ENCODE assay signal across 27 mouse cellular contexts in genomic region chr17:35259621-35260020, GRCm38 (mm10). TPM values are rescaled to one million over a fixed set of nuclear protein-coding genes. Genes with fewer than 3 reads are reported as not detected.
DNase-seq lines count a peak whose midpoint lies in the region; ATAC-seq and TF ChIP-seq lines count a peak whose summit lies in the region.
"Had no signal": no experiment of that assay in that cellular context is flagged by ENCODE, and none has a peak within 500 bp of the region (broad histone marks: within the 10 kb centered on the region; RNA-seq: fewer than 3 reads in every experiment).

No protein-coding gene starts in this region.

- H3K9ac ChIP-seq in liver, embryonic 15.5 days: no peak overlapping the region
- no peak overlapping the region for H3K9ac ChIP-seq in liver, embryonic 11.5 days (ENCODE audit: low read depth, low read length)
- H3K9ac ChIP-seq in MEL (ENCODE audit: control insufficient read depth, low read depth, low read length, poor library complexity, severe bottlenecking): peak overlapping the region; percentile 50
- H3K9ac ChIP-seq in liver, postnatal 0 days (replicated peaks): no peak overlapping the region; the same call in 1 of the 2 replicates
- H3K9ac ChIP-seq: embryonic facial prominence, embryonic 12.5 days; heart, embryonic 13.5 days; limb, embryonic 12.5 days had no signal

- DNase-seq in heart, adult 11 months: peak; percentile 94
- DNase-seq in heart, adult 9 months (ENCODE audit: low spot score in 2 of 2): no peak
- no peak for DNase-seq in liver, embryonic 11.5 days (ENCODE audit: low spot score)
- DNase-seq in MEL (ENCODE audit: low read depth, low spot score): no peak
- no peak for DNase-seq in liver, postnatal 0 days
- DNase-seq in adrenal gland, postnatal 4 days (ENCODE audit: low spot score in 2 of 2): no peak
- DNase-seq: cerebellum, adult 18-20 months; retina, postnatal 1 day; right cerebral cortex, postnatal 4 days had no signal

- peaks cover 3% of the 10 kb centered on the region; the same call in 1 of the 2 replicates for H3K79me2 ChIP-seq in MEL (ENCODE audit: control insufficient read depth, insufficient read depth, low read length, poor library complexity)

- no peak for ATAC-seq in liver, embryonic 15.5 days (ENCODE audit: insufficient read depth)
- no peak for ATAC-seq in liver, embryonic 11.5 days (replicated peaks; ENCODE audit: low FRiP score)
- ATAC-seq in liver, postnatal 0 days: no peak
- ATAC-seq: forebrain, embryonic 14.5 days; hindbrain, embryonic 16.5 days had no signal

- H3K9me3 ChIP-seq in liver, embryonic 15.5 days (replicated peaks): no peaks in the 10 kb centered on the region
- no peaks in the 10 kb centered on the region for H3K9me3 ChIP-seq in liver, embryonic 11.5 days (ENCODE audit: control insufficient read depth, low read length)
- H3K9me3 ChIP-seq in MEL (replicated peaks; ENCODE audit: insufficient read depth, low read length): no peaks in the 10 kb centered on the region
- H3K9me3 ChIP-seq in liver, postnatal 0 days (ENCODE audit: low read length): no peaks in the 10 kb centered on the region
- H3K9me3 ChIP-seq: embryonic facial prominence, embryonic 12.5 days; heart, embryonic 13.5 days; limb, embryonic 12.5 days; midbrain, embryonic 10.5 days had no signal

- no peak overlapping the region for H3K4me3 ChIP-seq in liver, embryonic 15.5 days (replicated peaks)
- H3K4me3 ChIP-seq in liver, embryonic 11.5 days (ENCODE audit: low read depth, low read length): no peak overlapping the region
- H3K4me3 ChIP-seq in MEL (ENCODE audit: control insufficient read depth in 1 of 2, insufficient read depth in 1 of 2, low read depth in 2 of 2, low read length in 2 of 2): peak overlapping the region; percentile 15 to 47; a peak in 2 of 4 replicates
- H3K4me3 ChIP-seq in liver, postnatal 0 days (ENCODE audit: low read depth, low read length): no peak overlapping the region
- H3K4me3 ChIP-seq: embryonic facial prominence, embryonic 12.5 days; erythroblast, embryonic 14.5 days; heart, embryonic 13.5 days; limb, embryonic 12.5 days; midbrain, embryonic 10.5 days had no signal

- TF ChIP-seq EP300 in MEL (IDR thresholded peaks at IDR 0.05; ENCODE audit: low read depth in 1 of 2, low read length in 2 of 2): no peak
- no peak for TF ChIP-seq EP300 in liver, postnatal 0 days (IDR thresholded peaks at IDR 0.05; ENCODE audit: low read depth)

- peaks cover 23% of the 10 kb centered on the region for H3K27me3 ChIP-seq in liver, embryonic 15.5 days
- H3K27me3 ChIP-seq in liver, embryonic 11.5 days (replicated peaks; ENCODE audit: control insufficient read depth, insufficient read depth, low read length): no peaks in the 10 kb centered on the region; the same call in 1 of the 2 replicates
- no peaks in the 10 kb centered on the region for H3K27me3 ChIP-seq in MEL (ENCODE audit: control insufficient read depth in 1 of 2, insufficient read depth in 2 of 2, low read length in 2 of 2)
- H3K27me3 ChIP-seq in liver, postnatal 0 days (ENCODE audit: insufficient read depth, low read length): no peaks in the 10 kb centered on the region

- no peaks in the 10 kb centered on the region for H3K36me3 ChIP-seq in liver, embryonic 15.5 days (replicated peaks)
- H3K36me3 ChIP-seq in liver, embryonic 11.5 days (ENCODE audit: control insufficient read depth, insufficient read depth, low read length): no peaks in the 10 kb centered on the region
- H3K36me3 ChIP-seq in MEL (ENCODE audit: control insufficient read depth in 1 of 2, insufficient read depth in 2 of 2, low read length in 2 of 2): peaks cover 0 to 8% of the 10 kb centered on the region in 2 experiments; a peak in 1 of 4 replicates
- H3K36me3 ChIP-seq in liver, postnatal 0 days (replicated peaks; ENCODE audit: insufficient read depth, low read length): no peaks in the 10 kb centered on the region
- H3K36me3 ChIP-seq: embryonic facial prominence, embryonic 12.5 days; heart, embryonic 13.5 days; limb, embryonic 12.5 days; midbrain, embryonic 10.5 days had no signal

- 79% methylated on average over 4 of the region's 4 CpGs for WGBS in liver, embryonic 15.5 days (ENCODE audit: insufficient replicate concordance)
- WGBS in liver, embryonic 11.5 days: 84% methylated on average over 4 of the region's 4 CpGs
- WGBS in liver, postnatal 0 days (ENCODE audit: insufficient replicate concordance): 77% methylated on average over 4 of the region's 4 CpGs

- TF ChIP-seq POLR2A in MEL (IDR thresholded peaks at IDR 0.05; ENCODE audit: control insufficient read depth in 1 of 2, insufficient read depth in 1 of 2, low read depth in 1 of 2, low read length in 2 of 2, poor library complexity in 1 of 2): no peak

- H3K4me1 ChIP-seq in liver, embryonic 15.5 days (replicated peaks): peaks cover 44% of the 10 kb centered on the region
- H3K4me1 ChIP-seq in liver, embryonic 11.5 days (replicated peaks; ENCODE audit: control insufficient read depth, insufficient read depth, low read length): 0 out of 2 replicates have a peak, but pooled peaks cover 2% of the 10 kb centered on the region
- H3K4me1 ChIP-seq in MEL (ENCODE audit: control insufficient read depth in 1 of 2, insufficient read depth in 2 of 2, low read length in 2 of 2): peaks cover 7 to 19% of the 10 kb centered on the region in 2 experiments
- peaks cover 23% of the 10 kb centered on the region for H3K4me1 ChIP-seq in liver, postnatal 0 days (ENCODE audit: insufficient read depth)
- H3K4me1 ChIP-seq: embryonic facial prominence, embryonic 12.5 days had no signal

- TF ChIP-seq RAD21 in MEL (IDR thresholded peaks at IDR 0.05; ENCODE audit: low read depth, low read length): no peak

- H3K4me2 ChIP-seq in liver, embryonic 15.5 days: no peak overlapping the region
- no peak overlapping the region for H3K4me2 ChIP-seq in liver, embryonic 11.5 days
- H3K4me2 ChIP-seq in liver, postnatal 0 days (ENCODE audit: low read depth, low read length): peak overlapping the region; percentile 38; the same call in 1 of the 2 replicates
- H3K4me2 ChIP-seq: embryonic facial prominence, embryonic 12.5 days; heart, embryonic 13.5 days; limb, embryonic 12.5 days had no signal

- TF ChIP-seq CTCF in MEL (IDR thresholded peaks at IDR 0.05 in 2 of 3, conservative IDR thresholded peaks at IDR 0.05 in 1 of 3; ENCODE audit: control insufficient read depth in 1 of 3, insufficient read depth in 1 of 3, low read depth in 2 of 3, low read length in 3 of 3, poor library complexity in 1 of 3, severe bottlenecking in 1 of 3): no peak
- TF ChIP-seq CTCF in liver, postnatal 0 days (IDR thresholded peaks at IDR 0.05; ENCODE audit: low read depth): no peak

- H3K27ac ChIP-seq in liver, embryonic 15.5 days (replicated peaks): 0 out of 2 replicates have a peak overlapping the region, but pooled peaks have one; percentile 42
- H3K27ac ChIP-seq in liver, embryonic 11.5 days (ENCODE audit: low read depth, low read length): no peak overlapping the region
- peak overlapping the region; percentile 63 for H3K27ac ChIP-seq in MEL (ENCODE audit: control insufficient read depth, low read depth, low read length)
- H3K27ac ChIP-seq in liver, postnatal 0 days (ENCODE audit: low read depth): peak overlapping the region; percentile 81
- H3K27ac ChIP-seq: embryonic facial prominence, embryonic 12.5 days; heart, embryonic 13.5 days; kidney, postnatal 0 days; limb, embryonic 12.5 days; midbrain, embryonic 10.5 days had no signal

RNA-seq across cellular contexts. Expression of gene H2-D1, which starts 2.9 kb away (rescaled TPM):
- polyA plus RNA-seq in liver, embryonic 15.5 days (2015; fragmentation: Nextera tagmentation; extraction: Ambion mirVana): 99.7 and 119 TPM in 2 replicates
- polyA plus RNA-seq in liver, embryonic 11.5 days (2014; fragmentation: Nextera tagmentation; extraction: Ambion mirVana): 88.0 and 90.8 TPM in 2 replicates
- 58.7 and 60.1 TPM in 2 replicates for total RNA-seq in MEL (2012; rRNA removed)
- 10 to 100 TPM in 1 of 2 experiments, not detected in 1; 97.9 TPM for polyA plus RNA-seq in MEL (2012; ENCODE audit: insufficient read depth in 1 of 2, insufficient read length in 2 of 2, low read depth in 1 of 2, low replicate concordance in 2 of 2, missing spikeins in 1 of 2)
- polyA plus RNA-seq in liver, postnatal 0 days (2015; fragmentation: Nextera tagmentation; extraction: Ambion mirVana): 256 and 291 TPM in 2 replicates
- total RNA-seq in adrenal gland, postnatal 4 days (2021): 10 to 100 TPM; 78.4 to 82.3 TPM

RNA-seq across cellular contexts. Expression of gene Ddx39b, which starts 18.1 kb away (rescaled TPM):
- polyA plus RNA-seq in liver, embryonic 15.5 days (2015; fragmentation: Nextera tagmentation; extraction: Ambion mirVana): 141 and 150 TPM in 2 replicates
- polyA plus RNA-seq in liver, embryonic 11.5 days (2014; fragmentation: Nextera tagmentation; extraction: Ambion mirVana): 432 and 439 TPM in 2 replicates
- total RNA-seq in MEL (2012; rRNA removed): 206 and 270 TPM in 2 replicates
- 100 to 1,000 TPM; 581 to 787 TPM for polyA plus RNA-seq in MEL (2012; ENCODE audit: insufficient read depth in 1 of 2, insufficient read length in 2 of 2, low read depth in 1 of 2, low replicate concordance in 2 of 2, missing spikeins in 1 of 2)
- polyA plus RNA-seq in liver, postnatal 0 days (2015; fragmentation: Nextera tagmentation; extraction: Ambion mirVana): 79.6 and 87.2 TPM in 2 replicates
- total RNA-seq in adrenal gland, postnatal 4 days (2021): 100 to 1,000 TPM; 364 to 387 TPM

RNA-seq across cellular contexts. Expression of gene Nfkbil1, which starts 24.0 kb away (rescaled TPM):
- 3.2 and 3.6 TPM in 2 replicates for polyA plus RNA-seq in liver, embryonic 15.5 days (2015; fragmentation: Nextera tagmentation; extraction: Ambion mirVana)
- 4.6 and 5.4 TPM in 2 replicates for polyA plus RNA-seq in liver, embryonic 11.5 days (2014; fragmentation: Nextera tagmentation; extraction: Ambion mirVana)
- total RNA-seq in MEL (2012; rRNA removed): 10.1 and 10.3 TPM in 2 replicates
- polyA plus RNA-seq in MEL (2012; ENCODE audit: insufficient read depth in 1 of 2, insufficient read length in 2 of 2, low read depth in 1 of 2, low replicate concordance in 2 of 2, missing spikeins in 1 of 2): 10 to 100 TPM in 1 of 2 experiments, not detected in 1; 26.0 TPM
- 4.1 and 4.4 TPM in 2 replicates for polyA plus RNA-seq in liver, postnatal 0 days (2015; fragmentation: Nextera tagmentation; extraction: Ambion mirVana)
- 10 to 100 TPM; 25.6 to 26.0 TPM for total RNA-seq in adrenal gland, postnatal 4 days (2021)

RNA-seq across cellular contexts. Expression of gene Atp6v1g2, which starts 26.2 kb away (rescaled TPM):
- 0.58 and 0.63 TPM in 2 replicates for polyA plus RNA-seq in liver, embryonic 15.5 days (2015; fragmentation: Nextera tagmentation; extraction: Ambion mirVana)
- polyA plus RNA-seq in liver, embryonic 11.5 days (2014; fragmentation: Nextera tagmentation; extraction: Ambion mirVana): 2.6 and 2.9 TPM in 2 replicates
- total RNA-seq in MEL (2012; rRNA removed): 0.46 and 0.56 TPM in 2 replicates
- 1 to 10 TPM in 1 of 2 experiments, not detected in 1; 4.7 TPM for polyA plus RNA-seq in MEL (2012; ENCODE audit: insufficient read depth in 1 of 2, insufficient read length in 2 of 2, low read depth in 1 of 2, low replicate concordance in 2 of 2, missing spikeins in 1 of 2)
- 0.98 and 1.3 TPM in 2 replicates for polyA plus RNA-seq in liver, postnatal 0 days (2015; fragmentation: Nextera tagmentation; extraction: Ambion mirVana)
- 10 to 100 TPM; 11.4 to 12.4 TPM for total RNA-seq in adrenal gland, postnatal 4 days (2021)

RNA-seq across cellular contexts. Expression of gene Gm16181, which starts 39.0 kb away (rescaled TPM):
- polyA plus RNA-seq in liver, embryonic 15.5 days (2015; fragmentation: Nextera tagmentation; extraction: Ambion mirVana): 0.24 TPM in 1 of 2 replicates, not detected in the other
- 0.53 TPM in 1 of 2 replicates, not detected in the other for polyA plus RNA-seq in liver, embryonic 11.5 days (2014; fragmentation: Nextera tagmentation; extraction: Ambion mirVana)
- total RNA-seq in MEL (2012; rRNA removed): not detected in 2 replicates
- polyA plus RNA-seq in MEL (2012; ENCODE audit: insufficient read depth in 1 of 2, insufficient read length in 2 of 2, low read depth in 1 of 2, low replicate concordance in 2 of 2, missing spikeins in 1 of 2): under 1 TPM in 1 of 2 experiments, not detected in 1; 0.58 TPM
- 0.22 TPM in 2 replicates for polyA plus RNA-seq in liver, postnatal 0 days (2015; fragmentation: Nextera tagmentation; extraction: Ambion mirVana)
- total RNA-seq in adrenal gland, postnatal 4 days (2021): not detected
- total RNA-seq: adrenal gland, adult 2 months; hematopoietic stem cell, adult 5-6 weeks; layer of hippocampus, adult 18-20 months; layer of hippocampus, postnatal 25 days; left cerebral cortex, postnatal 10 days; midbrain, postnatal 0 days had no signal
- polyA plus RNA-seq: brain, embryonic 14.5 days; cortical plate, adult 2 months; embryonic facial prominence, embryonic 12.5 days; erythroblast, embryonic 14.5 days; forebrain, embryonic 14.5 days; heart, embryonic 13.5 days; liver, embryonic 16.5 days had no signal

Comparison
In these comparisons a context has a peak if more than half of its experiments do, and no peak if none do; other contexts are left out.
1. H3K4me3 ChIP-seq: peak in MEL (2 of 2); none in liver, embryonic 15.5 days (single experiment), liver, embryonic 11.5 days (single experiment) and liver, postnatal 0 days (single experiment).